Mouse (Mus musculus) liver, adult 2 months (tissue): ENCODE measurements around the gene Tmc3. TPM values are rescaled to one million over a fixed set of nuclear protein-coding genes. Genes with fewer than 3 reads are reported as not detected.

Experiments
- DNase-seq: peaks from one replicate; pipeline ENCODE4 v3.0.0-alpha.2; 2011; ENCODE audit warnings: low read depth, low spot score; ENCODE audit errors: extremely low read depth
- H3K27ac ChIP-seq: fragments of 200-500 bp; replicated peaks from 2 replicates; pipeline ENCODE4 v1.5.1; 2012; ENCODE audit warnings: low read depth, mild to moderate bottlenecking, control low read depth, inconsistent platforms, low read length; ENCODE audit not compliant: insufficient read depth
- H3K27me3 ChIP-seq: fragments of 200-500 bp; 2 replicates; pipeline ENCODE4 v1.6.1; 2012; ENCODE audit warnings: mild to moderate bottlenecking, moderate library complexity, low read length, inconsistent platforms; ENCODE audit not compliant: control insufficient read depth, insufficient read depth
- H3K36me3 ChIP-seq: fragments of 200-500 bp; 2 replicates; pipeline ENCODE4 v1.6.1; 2012; ENCODE audit warnings: low read length, inconsistent platforms; ENCODE audit not compliant: control insufficient read depth, insufficient read depth
- H3K4me1 ChIP-seq: fragments of 200-500 bp; 2 replicates; pipeline ENCODE4 v1.6.1; 2011; ENCODE audit warnings: low read length; ENCODE audit not compliant: control insufficient read depth, insufficient read depth
- H3K4me3 ChIP-seq: fragments of 200-500 bp; 2 replicates; pipeline ENCODE4 v1.5.1; 2011; ENCODE audit warnings: low read depth, mild to moderate bottlenecking, control low read depth, low read length, moderate library complexity; ENCODE audit not compliant: insufficient read depth
- H3K79me2 ChIP-seq: fragments of 200-500 bp; 2 replicates; pipeline ENCODE4 v1.6.1; 2012; ENCODE audit warnings: inconsistent platforms, mild to moderate bottlenecking, low read length, moderate library complexity; ENCODE audit not compliant: control insufficient read depth, insufficient read depth
- H3K9ac ChIP-seq: fragments of 200-500 bp; 2 replicates; pipeline ENCODE4 v1.6.1; 2012; ENCODE audit warnings: low read depth, mild to moderate bottlenecking, control low read depth, inconsistent platforms, low read length
- CTCF ChIP-seq: fragments of 200-500 bp; IDR thresholded peaks from 2 replicates; pipeline ENCODE4 v1.5.1; 2011; ENCODE audit warnings: low read depth, low read length, control low read depth
- POLR2A ChIP-seq: fragments of 200-500 bp; IDR thresholded peaks from 2 replicates; pipeline ENCODE4 v1.6.1; 2011; ENCODE audit warnings: low read length, control low read depth; ENCODE audit not compliant: insufficient read depth; ENCODE audit errors: extremely low read depth
- WGBS: fragments of 180-500 bp; shearing (Covaris S2); methylation state at CpG from one replicate; pipeline ENCODE4 v1.1.7; 2018; 5-methylcytosine and 5-hydroxymethylcytosine counted together
- polyA plus RNA-seq: library from polyadenylated mRNA; depleted of rRNA; stranded (reverse); fragments of >200 nt; gene quantifications from 2 replicates; pipeline ENCODE4 v1.2.3, GENCODE M21; 2012
- total RNA-seq: library from RNA; depleted of rRNA; stranded (reverse); fragments of >200 nt; gene quantifications from 2 replicates; pipeline ENCODE4 v1.2.3, GENCODE M21; 2014

Tmc3 gene
- total and polyA plus RNA-seq, 2 experiments: 0.15 to 0.28 TPM

- no peaks in the 10 kb centered on the region for H3K4me1 ChIP-seq
- H3K9ac ChIP-seq: no peak overlapping the region
- no peak overlapping the region for H3K27ac ChIP-seq
- TF ChIP-seq POLR2A (no peak), CTCF (no peak)
- no peaks in the 10 kb centered on the region for H3K36me3 ChIP-seq
- H3K79me2 ChIP-seq: no peaks in the 10 kb centered on the region
- DNase-seq: no peak
- 91% methylated on average over 7 of the region's 7 CpGs for WGBS
- H3K4me3 ChIP-seq: no peak overlapping the region
- no peaks in the 10 kb centered on the region for H3K27me3 ChIP-seq
Measured at GRCm38 (mm10) chr7:83604180-83604944, 19.6 kb downstream of the Tmc3 start.

- 98% methylated on average over 2 of the region's 2 CpGs for WGBS
- no peaks in the 10 kb centered on the region for H3K27me3 ChIP-seq
Measured at GRCm38 (mm10) chr7:83606796-83607195, 22.1 kb downstream of the Tmc3 start.

GRCm38 (mm10) chr7:83609891-83610290 is 25.2 kb downstream of the Tmc3 start:
- TF ChIP-seq CTCF (no peak), POLR2A (no peak)
- peaks cover 4% of the 10 kb centered on the region for H3K4me1 ChIP-seq

More at GRCm38 (mm10) chr7:83606796-83607195, 22.1 kb downstream of the Tmc3 start:
- no peaks in the 10 kb centered on the region for H3K36me3 ChIP-seq
- no peaks in the 10 kb centered on the region for H3K79me2 ChIP-seq
- H3K27ac ChIP-seq: no peak overlapping the region
- no peak for DNase-seq
- H3K4me1 ChIP-seq: no peaks in the 10 kb centered on the region; the same call in 1 of the 2 replicates
- no peak overlapping the region for H3K9ac ChIP-seq
- H3K4me3 ChIP-seq: no peak overlapping the region
- TF ChIP-seq CTCF (no peak), POLR2A (no peak)

GRCm38 (mm10) chr7:83611886-83612285 is 27.2 kb downstream of the Tmc3 start:
- no peak overlapping the region for H3K4me3 ChIP-seq
- no peaks in the 10 kb centered on the region for H3K27me3 ChIP-seq
- no peaks in the 10 kb centered on the region for H3K79me2 ChIP-seq
- H3K4me1 ChIP-seq: peaks cover 4% of the 10 kb centered on the region
- no peaks in the 10 kb centered on the region for H3K36me3 ChIP-seq
- peak; percentile 65 for DNase-seq
- H3K27ac ChIP-seq: no peak overlapping the region
- H3K9ac ChIP-seq: no peak overlapping the region
- 21% methylated on average over 1 of the region's 1 CpGs for WGBS
- no peak for TF ChIP-seq CTCF

More at GRCm38 (mm10) chr7:83609891-83610290, 25.2 kb downstream of the Tmc3 start:
- no peak overlapping the region for H3K9ac ChIP-seq
- H3K4me3 ChIP-seq: no peak overlapping the region
- H3K27ac ChIP-seq: no peak overlapping the region
- H3K27me3 ChIP-seq: no peaks in the 10 kb centered on the region
- H3K79me2 ChIP-seq: no peaks in the 10 kb centered on the region
- no peaks in the 10 kb centered on the region for H3K36me3 ChIP-seq
- 96% methylated on average over 4 of the region's 4 CpGs for WGBS
- DNase-seq: no peak

- Histone ChIP-seq H3K9ac (no peak overlapping the region), H3K27ac (no peak overlapping the region), H3K36me3 (no peaks in the 10 kb centered on the region), H3K4me3 (no peak overlapping the region), H3K79me2 (no peaks in the 10 kb centered on the region), H3K27me3 (no peaks in the 10 kb centered on the region), H3K4me1 (peaks cover 4% of the 10 kb centered on the region)
- TF ChIP-seq CTCF (no peak), POLR2A (no peak)
- 91% methylated on average over 3 of the region's 3 CpGs for WGBS
- no peak for DNase-seq
Measured at GRCm38 (mm10) chr7:83615272-83615671, 30.5 kb downstream of the Tmc3 start.

GRCm38 (mm10) chr7:83615815-83616214 is 31.1 kb downstream of the Tmc3 start:
- Histone ChIP-seq H3K79me2 (no peaks in the 10 kb centered on the region), H3K4me1 (peaks cover 4% of the 10 kb centered on the region), H3K27me3 (no peaks in the 10 kb centered on the region), H3K9ac (no peak overlapping the region), H3K36me3 (no peaks in the 10 kb centered on the region), H3K4me3 (no peak overlapping the region), H3K27ac (no peak overlapping the region)
- 86% methylated on average over 8 of the region's 8 CpGs for WGBS
- no peak for DNase-seq
- no peak for TF ChIP-seq POLR2A
- TF ChIP-seq CTCF: peak; percentile 33
